Mouse (Mus musculus): ENCODE results near the gene Rbm42.

The Rbm42 gene

DNA sequence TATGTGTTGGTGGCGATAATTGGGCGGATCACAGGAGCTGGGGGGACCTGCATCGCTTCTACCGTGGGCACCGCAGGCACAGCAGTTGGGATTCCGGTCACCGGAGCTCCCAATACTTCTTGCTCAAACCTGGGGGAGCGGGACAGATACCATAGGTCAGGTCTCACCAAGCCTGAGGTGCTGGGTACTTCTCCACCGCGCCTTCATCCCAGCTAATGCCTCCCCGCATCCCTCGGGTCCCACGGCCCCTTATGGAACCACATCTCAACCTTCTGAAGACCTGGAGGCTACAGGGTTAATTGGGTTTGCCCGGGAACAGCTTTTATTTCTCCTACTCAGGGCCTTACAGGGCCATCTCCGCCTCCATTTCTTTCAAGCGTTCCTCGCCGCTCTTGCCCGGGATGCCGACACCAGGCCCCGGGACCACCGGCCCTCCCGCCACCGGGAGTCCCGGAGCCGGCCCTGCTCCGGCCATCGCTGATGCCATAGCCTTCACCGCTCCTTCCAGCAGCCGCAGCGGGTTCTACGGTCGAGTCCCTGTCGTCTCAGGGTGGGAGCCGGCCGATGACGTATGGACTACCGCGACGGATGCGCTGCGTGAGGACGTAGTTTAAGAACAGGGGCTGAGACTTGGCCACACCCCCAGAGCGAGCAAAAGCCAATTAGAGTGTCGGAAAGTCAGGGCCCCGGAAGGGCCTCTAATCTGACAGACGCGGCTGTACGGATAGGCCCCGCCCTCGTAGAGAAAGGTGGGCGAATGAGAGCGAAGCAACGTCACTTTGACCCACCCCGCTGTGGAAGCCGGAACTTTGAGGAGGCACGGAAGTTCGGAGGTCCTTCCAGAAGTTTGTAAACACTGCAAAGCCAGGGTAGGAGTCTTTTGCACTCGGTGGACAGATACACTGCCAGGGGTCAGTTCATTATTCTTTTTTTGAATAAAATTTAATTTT, at the start of gene Rbm42:
Gene Rbm42, minus strand, starts transcription at position 727 of the 950 bp plus-strand sequence.
- DNase-seq = peak; percentile 97

- no peak for DNase-seq
These were observed 48.5 kb upstream of the Rbm42 start, which contains the start of gene 2200002J24Rik for GRCm38 (mm10) chr7:30698589-30698988. Gene 2200002J24Rik, plus strand, starts transcription at chr7:30698926.

GRCm38 (mm10) chr7:30698101-30698500, 48.0 kb upstream of the Rbm42 start:
- DNase-seq = no peak

- no peak for DNase-seq
These were observed 38.2 kb upstream of the Rbm42 start for GRCm38 (mm10) chr7:30688325-30688724.

DNA sequence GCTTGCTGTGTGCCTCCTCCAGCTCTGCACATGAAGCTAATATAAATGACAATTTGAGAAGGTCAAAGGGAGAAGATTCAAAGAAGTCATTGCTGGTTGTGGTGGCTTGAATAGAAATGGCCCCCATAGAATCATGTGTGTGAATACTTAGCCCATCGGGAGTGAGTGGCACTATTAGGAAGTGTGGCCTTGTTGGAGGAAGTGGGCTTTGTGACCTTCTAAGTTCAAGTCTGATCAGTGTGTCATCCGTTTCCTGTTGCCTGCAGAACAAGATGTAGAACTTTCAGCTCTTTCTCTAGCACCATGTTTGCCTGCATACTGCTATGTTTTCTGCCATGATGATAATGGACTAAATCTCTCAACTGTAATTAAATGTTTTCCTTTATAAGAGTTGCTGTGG, 33.3 kb upstream of the Rbm42 start:
- DNase-seq = no peak

DNA sequence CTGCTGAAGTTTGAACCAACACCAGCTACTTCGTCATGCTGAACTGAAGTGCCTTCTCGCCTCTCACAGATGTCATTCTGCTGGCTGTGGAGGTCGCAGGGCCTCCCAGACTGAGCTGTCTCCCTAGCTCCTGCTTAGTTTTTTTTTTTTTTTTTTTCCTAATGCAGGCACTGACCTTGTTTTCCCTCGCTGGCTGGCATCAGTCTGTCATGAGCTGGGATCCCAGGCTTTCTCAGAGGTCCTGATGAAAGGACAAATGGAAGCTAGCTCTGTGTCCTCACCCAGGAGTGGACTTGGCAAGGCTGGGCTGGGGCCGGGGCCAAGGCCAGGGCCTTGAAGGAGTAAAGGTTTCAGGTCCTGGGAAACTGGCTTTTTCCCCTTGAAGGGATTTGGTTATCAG, 31.8 kb upstream of the Rbm42 start:
- no peak for DNase-seq

DNA sequence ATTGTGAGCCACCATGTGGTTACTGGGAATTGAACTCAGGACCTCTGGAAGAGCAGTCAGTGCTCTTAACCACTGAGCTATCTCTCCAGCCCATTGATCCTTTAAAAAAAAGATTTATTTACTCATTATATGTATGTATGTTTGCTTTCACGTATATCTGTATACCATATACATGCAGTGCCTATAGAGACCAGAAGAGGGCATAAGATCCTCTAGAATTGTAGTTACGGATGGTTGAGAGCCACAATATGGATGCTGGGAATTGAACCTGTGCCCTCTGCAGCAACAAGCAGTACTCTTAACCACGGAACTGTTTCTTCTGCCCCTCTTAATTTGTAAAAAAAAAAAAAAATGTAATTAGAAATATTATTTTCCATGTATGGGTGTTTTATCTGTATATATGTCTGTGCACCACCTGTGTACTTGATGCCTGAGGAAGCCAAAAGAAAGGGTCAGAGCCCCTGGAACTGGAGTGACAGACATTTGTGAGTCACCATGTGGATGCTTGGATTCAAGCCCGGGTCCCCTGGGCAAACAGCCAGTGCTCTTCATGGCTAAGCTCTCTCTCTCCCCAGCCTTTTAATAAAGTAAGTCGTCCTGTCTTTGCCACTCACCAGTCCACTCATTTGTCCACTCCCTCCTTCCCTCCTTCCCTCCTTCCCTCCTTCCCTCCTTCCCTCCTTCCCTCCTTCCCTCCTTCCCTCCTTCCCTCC, 28.3 kb upstream of the Rbm42 start:
- no peak for DNase-seq

DNA sequence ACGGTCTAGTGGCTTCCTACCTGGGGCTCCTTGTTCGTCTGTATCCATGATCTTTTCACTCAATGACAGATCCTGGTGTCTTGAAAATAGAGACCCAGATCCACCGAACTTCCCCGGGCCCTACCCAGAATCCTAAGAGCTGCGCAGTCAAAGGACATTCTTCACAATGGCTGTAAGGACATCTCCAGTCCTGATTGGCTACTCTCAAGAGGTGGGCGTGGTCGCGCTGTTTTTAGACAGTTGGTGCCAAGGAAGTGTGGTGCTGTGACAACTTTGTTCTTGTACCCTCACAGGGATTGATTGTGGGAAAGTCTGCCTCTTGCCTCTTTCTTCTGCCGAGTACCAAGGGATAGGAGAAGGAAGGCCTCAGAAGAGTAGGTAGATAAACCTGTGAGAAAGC, 21.4 kb upstream of the Rbm42 start, which contains the start of gene Pmis2:
Gene Pmis2, minus strand, starts transcription at position 126 of the 400 bp plus-strand sequence.
- DNase-seq = no peak

DNA sequence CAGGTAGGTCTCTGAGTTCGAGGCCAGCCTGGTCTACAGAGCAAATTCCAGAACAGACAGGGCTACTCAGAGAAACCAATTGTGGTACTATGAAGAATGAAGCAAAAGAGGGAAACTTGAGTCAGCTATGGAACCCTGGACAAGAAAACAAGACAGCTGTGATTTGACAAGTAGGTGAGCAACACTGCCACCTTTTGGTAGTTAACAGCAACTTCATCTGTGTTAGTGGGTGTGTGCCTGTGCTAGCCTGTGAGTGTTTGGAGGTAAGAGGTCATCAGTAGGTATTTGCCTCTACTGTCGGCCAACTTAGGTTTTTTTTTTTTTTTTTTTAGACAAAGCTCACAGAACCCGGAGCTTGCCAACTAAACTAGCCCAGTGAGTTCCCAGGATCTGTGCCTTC, 19.1 kb upstream of the Rbm42 start:
- DNase-seq = no peak

- peak; percentile 20 for DNase-seq
These were observed 15.2 kb upstream of the Rbm42 start for GRCm38 (mm10) chr7:30665321-30665720.

DNA sequence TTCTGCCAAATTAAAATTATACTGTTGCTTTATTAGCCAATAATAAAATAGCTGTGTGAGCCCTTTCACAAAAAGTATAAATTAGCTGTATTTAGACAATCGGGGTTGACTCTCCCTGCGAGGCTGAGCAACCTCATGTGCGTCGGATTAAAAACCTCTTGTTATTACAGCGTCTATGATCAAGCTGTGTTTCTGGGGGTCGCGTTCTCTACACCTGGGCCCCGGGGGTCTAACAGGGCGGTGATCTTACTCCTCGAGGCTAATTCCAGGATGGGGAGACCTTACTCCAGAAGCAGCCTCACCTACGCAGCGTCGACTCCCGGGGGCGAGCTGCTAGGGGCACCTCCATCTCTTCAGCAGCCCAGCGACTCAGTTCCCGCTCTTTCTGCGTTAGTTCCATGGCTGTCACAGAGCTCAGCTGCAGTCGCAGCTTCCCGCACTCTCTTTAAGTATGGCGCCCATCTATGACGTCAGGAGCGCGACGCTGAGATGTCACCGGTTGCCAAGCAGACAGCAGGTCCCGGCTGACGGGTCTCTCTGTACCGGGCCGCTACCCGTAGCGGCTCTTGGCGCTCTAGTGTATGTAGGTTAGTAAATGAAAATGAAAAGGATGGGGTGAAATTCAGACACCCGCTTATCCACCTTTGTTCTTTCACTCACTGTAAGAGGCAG, 14.5 kb upstream of the Rbm42 start, which contains the start of gene Haus5:
Gene Haus5, minus strand, starts transcription at position 466 of the 672 bp plus-strand sequence.
- peak; percentile 85 for DNase-seq

GRCm38 (mm10) chr7:30639083-30639482, 11.0 kb downstream of the Rbm42 start:
- DNase-seq = no peak

GRCm38 (mm10) chr7:30636395-30636794, 13.7 kb downstream of the Rbm42 start:
- no peak for DNase-seq

DNA sequence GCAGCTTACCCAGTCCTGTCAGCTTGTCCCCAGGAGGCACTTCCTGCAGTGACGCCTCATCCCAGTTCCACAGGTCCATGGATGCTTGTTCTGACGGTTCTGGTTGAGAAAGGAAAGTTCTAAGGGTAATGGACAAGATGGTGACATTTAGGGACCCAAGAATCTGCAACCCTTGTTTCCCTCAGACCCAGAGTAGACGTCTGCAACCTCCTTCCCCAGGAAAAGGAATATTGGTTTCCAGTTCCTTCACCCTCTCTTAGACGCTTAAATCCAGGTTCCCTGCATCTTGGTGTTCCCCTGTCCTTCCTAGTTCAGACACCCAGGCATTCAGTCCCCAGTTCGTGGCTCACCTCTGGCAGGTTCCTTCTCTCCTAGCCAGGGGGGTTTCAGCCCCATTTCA, 14.4 kb downstream of the Rbm42 start, which contains the start of gene Etv2:
Gene Etv2, minus strand, starts transcription at position 101 of the 400 bp plus-strand sequence.
- no peak for DNase-seq

DNA sequence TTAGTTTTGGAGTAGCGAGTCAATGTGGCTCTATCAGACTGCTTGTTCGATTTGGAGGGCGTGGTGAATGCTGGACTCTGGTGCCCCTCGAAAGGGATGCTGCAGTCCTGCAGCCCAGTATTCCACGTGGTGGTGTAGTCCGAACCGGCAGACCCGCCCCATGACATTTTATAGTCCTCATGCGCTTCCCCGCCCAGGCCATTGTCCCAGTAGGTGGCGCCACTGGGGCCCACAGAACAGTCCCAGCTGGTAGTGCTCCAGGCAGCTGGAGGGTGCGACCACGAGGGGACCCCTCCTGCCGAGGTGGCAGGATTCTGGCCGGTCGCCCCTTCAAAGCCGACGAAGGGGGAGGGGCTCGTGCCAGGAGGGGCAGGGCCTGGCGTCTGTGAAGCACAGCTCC, 15.5 kb downstream of the Rbm42 start:
- no peak for DNase-seq

DNA sequence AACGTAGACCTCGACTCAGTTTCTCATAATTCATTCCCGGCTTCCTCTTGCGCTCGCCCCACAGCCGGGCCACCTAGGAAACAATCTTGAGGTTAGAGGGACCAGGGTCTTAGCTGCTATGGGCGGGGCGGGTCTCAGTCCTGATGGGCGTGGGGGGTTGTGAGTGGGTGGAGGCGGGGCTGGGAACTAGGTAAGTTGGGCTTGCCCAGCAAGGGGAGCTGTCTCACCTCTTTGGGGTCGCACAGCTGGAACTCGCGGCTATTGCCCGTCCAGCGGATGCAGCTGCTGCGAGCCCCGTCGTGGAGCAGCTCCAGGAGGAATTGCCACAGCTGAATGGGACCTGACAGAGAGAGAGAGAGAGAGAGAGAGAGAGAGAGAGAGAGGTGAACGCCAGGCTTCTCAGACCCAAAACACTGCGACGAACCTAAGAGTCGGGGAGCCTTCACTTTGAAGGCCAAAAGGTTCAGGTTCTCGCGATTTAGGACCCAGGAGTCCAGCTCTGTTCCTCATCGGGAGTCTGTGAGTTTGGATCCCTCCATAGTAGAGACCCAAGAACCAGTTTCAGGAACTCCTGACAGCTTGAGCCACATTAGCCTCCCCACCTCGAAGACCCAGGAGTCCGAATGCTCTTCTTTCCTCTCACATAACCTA, 16.2 kb downstream of the Rbm42 start:
- DNase-seq = no peak

GRCm38 (mm10) chr7:30629013-30629412, 21.1 kb downstream of the Rbm42 start:
- DNase-seq = no peak

GRCm38 (mm10) chr7:30626647-30627046, 23.5 kb downstream of the Rbm42 start:
- no peak for DNase-seq

- peak; percentile 81 for DNase-seq
These were observed 24.4 kb downstream of the Rbm42 start, which contains the start of gene Cox6b1 for GRCm38 (mm10) chr7:30625530-30626384. Gene Cox6b1, minus strand, starts transcription at chr7:30626151.

DNA sequence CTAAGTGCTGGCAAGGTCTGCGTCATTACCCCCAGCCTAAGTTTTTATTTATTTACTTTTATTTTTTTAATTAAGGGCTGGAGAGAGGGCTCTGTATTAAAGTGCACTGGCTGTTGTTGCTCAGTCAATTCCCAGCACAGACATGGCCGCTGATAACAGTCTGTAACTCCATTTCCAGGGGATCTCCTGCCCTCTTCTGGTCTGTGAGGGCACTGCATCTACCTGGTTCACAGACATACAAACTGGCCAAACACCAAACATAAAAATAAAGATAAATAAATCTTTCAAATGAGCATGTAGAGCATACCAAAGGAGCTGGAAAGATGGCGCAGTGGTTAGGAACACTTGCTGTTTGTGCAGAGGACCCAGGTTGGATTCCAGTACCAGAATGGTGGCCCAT, 30.9 kb downstream of the Rbm42 start:
- no peak for DNase-seq

GRCm38 (mm10) chr7:30618658-30619057, 31.5 kb downstream of the Rbm42 start:
- no peak for DNase-seq
